Mouse (Mus musculus) yolk sac, embryonic 10.5 days (tissue): ENCODE measurements around the gene Gna13.
"Not testable (repeated sequence)": the region's sequence is repeated elsewhere in the genome, so short reads cannot be mapped to it uniquely, and the experiment has no call there.

ENCODE experiments used
- DNase-seq: peaks from one replicate; pipeline ENCODE4 v3.0.0-alpha.2; 2017; ENCODE audit warnings: low spot score

Gene Gna13

GRCm38 (mm10) chr11:109362463-109363190 lies at the start of gene Gna13:
Gene Gna13 (plus strand): TSS chr11:109362831.
- peak; percentile 91 for DNase-seq

- DNase-seq, result no peak
These were observed 45.7 kb upstream of the Gna13 start for GRCm38 (mm10) chr11:109316921-109317320.

- DNase-seq, result no peak
These were observed 43.2 kb upstream of the Gna13 start for GRCm38 (mm10) chr11:109319471-109319870.

GRCm38 (mm10) chr11:109319946-109320345 lies 42.7 kb upstream of the Gna13 start:
- DNase-seq, result no peak

GRCm38 (mm10) chr11:109320361-109320933 lies 42.2 kb upstream of the Gna13 start:
- no peak for DNase-seq

- DNase-seq, result no peak
These were observed 36.4 kb upstream of the Gna13 start for GRCm38 (mm10) chr11:109326270-109326669.

- no peak for DNase-seq
These were observed 35.2 kb upstream of the Gna13 start for GRCm38 (mm10) chr11:109327381-109327780.

- DNase-seq, result no peak
These were observed 34.7 kb upstream of the Gna13 start for GRCm38 (mm10) chr11:109327952-109328351.

- no peak for DNase-seq
These were observed 33.3 kb upstream of the Gna13 start for GRCm38 (mm10) chr11:109329331-109329730.

- DNase-seq, result peak; percentile 15
These were observed 31.8 kb upstream of the Gna13 start for GRCm38 (mm10) chr11:109330706-109331393.

- DNase-seq, result peak; percentile 86
These were observed 31.2 kb upstream of the Gna13 start for GRCm38 (mm10) chr11:109331424-109331824.

GRCm38 (mm10) chr11:109332722-109333121 lies 29.9 kb upstream of the Gna13 start:
- no peak for DNase-seq

- no peak for DNase-seq
These were observed 27.9 kb upstream of the Gna13 start for GRCm38 (mm10) chr11:109334773-109335172.

GRCm38 (mm10) chr11:109335890-109336289 lies 26.7 kb upstream of the Gna13 start:
- no peak for DNase-seq

- DNase-seq, result no peak
These were observed 23.3 kb upstream of the Gna13 start for GRCm38 (mm10) chr11:109339155-109339938.

- DNase-seq, result no peak
These were observed 22.1 kb upstream of the Gna13 start for GRCm38 (mm10) chr11:109340541-109340940.

- DNase-seq, result not testable (repeated sequence)
These were observed 20.0 kb upstream of the Gna13 start for GRCm38 (mm10) chr11:109342666-109343065.

GRCm38 (mm10) chr11:109343558-109343957 lies 19.1 kb upstream of the Gna13 start:
- no peak for DNase-seq

- peak; percentile 71 for DNase-seq
These were observed 18.5 kb upstream of the Gna13 start for GRCm38 (mm10) chr11:109343991-109344599.

- DNase-seq, result peak; percentile 64
These were observed 15.2 kb upstream of the Gna13 start for GRCm38 (mm10) chr11:109347242-109347959.

- DNase-seq, result peak; percentile 54
These were observed 14.2 kb upstream of the Gna13 start for GRCm38 (mm10) chr11:109348408-109348807.
